Mouse (Mus musculus) erythroblast, embryonic 14.5 days (primary cell): Measurements from ENCODE around the gene Wrap73.

Experiments
- GATA1 ChIP-seq: IDR thresholded peaks from 2 replicates; pipeline ENCODE4 v1.6.1; 2012; ENCODE audit warnings: low read length, inconsistent platforms, mixed read lengths
- TAL1 ChIP-seq: IDR thresholded peaks from 3 replicates; pipeline ENCODE4 v1.6.1; 2012; ENCODE audit warnings: low read length, inconsistent platforms, mixed read lengths

- TF ChIP-seq GATA1: no peak
- TF ChIP-seq TAL1: no peak
Measured at GRCm38 (mm10) chr4:154211459-154211858, 69.3 kb downstream of the Wrap73 start.
